Mouse (Mus musculus) thymus, adult 2 months (tissue): Measurements from ENCODE around the gene Ticam1.

Experiments
- CTCF ChIP-seq: fragments of 200-500 bp; IDR thresholded peaks from 2 replicates; pipeline ENCODE4 v1.5.1; 2012; ENCODE audit warnings: mild to moderate bottlenecking, control low read depth, low read length, moderate library complexity, borderline replicate concordance; ENCODE audit not compliant: control insufficient read depth, poor library complexity, insufficient read depth; ENCODE audit errors: extremely low read depth
- POLR2A ChIP-seq: fragments of 200-500 bp; IDR thresholded peaks from 2 replicates; pipeline ENCODE4 v1.6.1; 2012; ENCODE audit warnings: mild to moderate bottlenecking, low read length, control low read depth, moderate library complexity; ENCODE audit not compliant: control insufficient read depth, poor library complexity, insufficient read depth; ENCODE audit errors: extremely low read depth

DNA sequence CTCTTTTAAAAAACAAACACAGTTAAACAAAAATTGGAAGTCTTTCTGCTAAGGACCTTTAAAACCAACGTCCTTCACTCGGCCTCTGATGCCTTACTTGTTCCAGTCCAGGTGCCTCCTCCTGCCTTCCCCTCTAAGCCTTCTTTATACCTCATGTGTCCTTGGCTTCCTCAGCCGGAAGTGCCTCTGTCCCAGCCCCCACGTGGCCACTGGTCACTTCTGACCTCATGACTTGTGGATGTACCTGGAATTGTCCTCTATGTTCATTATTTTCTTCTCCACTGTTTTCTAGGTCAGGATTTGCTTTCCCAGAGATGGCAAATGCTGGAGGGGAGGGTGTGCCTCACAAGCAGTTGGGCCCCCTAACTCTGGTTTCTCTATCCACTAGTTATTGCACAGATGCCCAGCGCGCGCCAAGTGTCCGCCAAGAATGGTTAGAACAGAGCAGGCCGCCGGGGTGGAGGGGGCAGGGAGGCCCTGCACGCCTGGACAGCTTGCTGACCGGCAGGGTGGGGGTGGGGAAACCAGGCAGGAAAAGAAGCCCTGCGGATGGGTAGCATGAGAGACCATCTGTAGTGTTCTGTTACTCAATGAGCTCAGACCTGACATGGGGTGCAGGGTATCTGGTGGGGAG is 25.9 kb upstream of the Ticam1 start:
- no peak for TF ChIP-seq POLR2A
- TF ChIP-seq CTCF = no peak
